Mouse (Mus musculus) heart, embryonic 14.5 days (tissue): Measurements from ENCODE around the gene Aurkaip1. TPM values are rescaled to one million over a fixed set of nuclear protein-coding genes. Genes with fewer than 3 reads are reported as not detected.

Experiments used
- ATAC-seq: fragments of 200-750 bp; cut with Nextera tagmentation; 2 replicates; pipeline ENCODE4 v1.8.0; 2017; ENCODE audit warnings: low read depth, moderate TSS enrichment; ENCODE audit not compliant: insufficient number of reproducible peaks, insufficient read depth, low FRiP score
- H3K27ac ChIP-seq, 2 experiments: fragments of 200-500 bp in 1 of 2; fragments of 300-500 bp in 1 of 2; sonication (generic) in 1 of 2; replicated peaks in 1 of 2; 2 replicates each; pipeline ENCODE4 v1.5.1; 2012 to 2014; ENCODE audit warnings: low read depth in 2 of 2, low read length in 2 of 2, control low read depth in 1 of 2, mild to moderate bottlenecking in 1 of 2, mixed read lengths in 1 of 2; ENCODE audit not compliant: control insufficient read depth in 1 of 2, insufficient read depth in 1 of 2
- H3K27me3 ChIP-seq: fragments of 300-500 bp; sonication (generic); 2 replicates; pipeline ENCODE4 v1.6.1; 2014; ENCODE audit warnings: mild to moderate bottlenecking, low read length, control low read depth; ENCODE audit not compliant: control insufficient read depth, insufficient read depth
- H3K36me3 ChIP-seq: fragments of 300-500 bp; sonication (generic); 2 replicates; pipeline ENCODE4 v1.6.1; 2014; ENCODE audit warnings: mild to moderate bottlenecking, control low read depth, low read length, mixed read lengths; ENCODE audit not compliant: control insufficient read depth, insufficient read depth
- H3K4me1 ChIP-seq, 2 experiments: fragments of 200-500 bp in 1 of 2; fragments of 300-500 bp in 1 of 2; sonication (generic) in 1 of 2; 2 replicates each; pipeline ENCODE4 v1.6.1; 2012 to 2014; ENCODE audit warnings: low read length in 2 of 2, control low read depth in 1 of 2, mixed read lengths in 1 of 2; ENCODE audit not compliant: control insufficient read depth in 2 of 2, insufficient read depth in 2 of 2
- H3K4me2 ChIP-seq: fragments of 300-500 bp; sonication (generic); 2 replicates; pipeline ENCODE4 v1.6.1; 2014; ENCODE audit warnings: mild to moderate bottlenecking, low read length
- H3K4me3 ChIP-seq, 2 experiments: fragments of 200-500 bp in 1 of 2; fragments of 300-500 bp in 1 of 2; sonication (generic) in 1 of 2; 2 replicates each; pipeline ENCODE4 v1.5.1; 2012 to 2014; ENCODE audit warnings: low read length in 2 of 2, mild to moderate bottlenecking in 2 of 2, control low read depth in 1 of 2, low read depth in 1 of 2, moderate library complexity in 1 of 2; ENCODE audit not compliant: control insufficient read depth in 1 of 2, insufficient read depth in 1 of 2
- H3K9ac ChIP-seq: fragments of 300-500 bp; sonication (generic); 2 replicates; pipeline ENCODE4 v1.6.1; 2014; ENCODE audit warnings: mild to moderate bottlenecking, low read length
- H3K9me3 ChIP-seq: fragments of 300-500 bp; sonication (generic); 2 replicates; pipeline ENCODE4 v1.6.1; 2016; ENCODE audit warnings: low read length, control low read depth; ENCODE audit not compliant: control insufficient read depth
- WGBS: fragments of 180-500 bp; shearing (Covaris S2); extraction: QIAGEN DNeasy Blood & Tissue Kit; methylation state at CpG from one replicate; pipeline ENCODE4 v1.1.7; 2014; 5-methylcytosine and 5-hydroxymethylcytosine counted together
- polyA plus RNA-seq: library from polyadenylated mRNA; unstranded; fragments of >200 nt; fragmentation: Nextera tagmentation; extraction: Ambion mirVana; gene quantifications from 2 replicates; pipeline ENCODE4 v1.2.1, GENCODE M21; 2014

Gene Aurkaip1
- polyA plus RNA-seq, 1 experiment from 2014 or later: 118 TPM

DNA sequence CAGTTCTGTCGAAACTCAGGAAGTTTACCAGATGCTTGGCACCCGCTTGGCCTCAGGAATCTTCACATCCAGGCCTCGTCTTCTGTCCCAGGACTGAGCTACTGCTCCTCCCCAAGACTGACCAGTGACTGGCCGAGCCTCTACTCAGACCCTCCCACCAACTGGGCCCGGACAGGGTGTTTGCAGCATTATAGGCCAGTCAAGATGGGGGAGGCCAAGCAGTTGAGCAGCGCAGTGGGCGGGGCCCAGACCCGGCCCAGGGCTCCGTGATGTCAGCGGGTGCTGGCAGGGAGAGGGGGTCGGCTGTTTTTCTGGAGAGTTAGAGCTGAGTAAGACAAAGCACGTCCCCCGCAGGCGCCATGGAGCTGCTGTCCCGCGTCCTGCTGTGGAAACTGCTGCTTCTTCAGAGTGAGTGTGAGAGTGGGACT lies 8.4 kb downstream of the Aurkaip1 start, which contains the start of gene Mxra8:
Mxra8 (plus strand) TSS at position 198 of the 428 bp plus-strand sequence.
- H3K9me3 ChIP-seq: no peaks in the 10 kb centered on the region
- H3K4me1 ChIP-seq: peaks cover 22 to 41% of the 10 kb centered on the region in 2 experiments
- peak within 1 kb of the TSS; percentile 85 to 86 for H3K27ac ChIP-seq
- peaks cover 5% of the 10 kb centered on the region for H3K27me3 ChIP-seq
- 4% methylated on average over 16 of the region's 16 CpGs for WGBS
- peak within 1 kb of the TSS; percentile 76 for H3K9ac ChIP-seq
- H3K36me3 ChIP-seq: peaks cover 21% of the 10 kb centered on the region
- H3K4me2 ChIP-seq: peak within 1 kb of the TSS; percentile 88
- ATAC-seq: peak; percentile 92
- H3K4me3 ChIP-seq: peak within 1 kb of the TSS; percentile 51 to 54

DNA sequence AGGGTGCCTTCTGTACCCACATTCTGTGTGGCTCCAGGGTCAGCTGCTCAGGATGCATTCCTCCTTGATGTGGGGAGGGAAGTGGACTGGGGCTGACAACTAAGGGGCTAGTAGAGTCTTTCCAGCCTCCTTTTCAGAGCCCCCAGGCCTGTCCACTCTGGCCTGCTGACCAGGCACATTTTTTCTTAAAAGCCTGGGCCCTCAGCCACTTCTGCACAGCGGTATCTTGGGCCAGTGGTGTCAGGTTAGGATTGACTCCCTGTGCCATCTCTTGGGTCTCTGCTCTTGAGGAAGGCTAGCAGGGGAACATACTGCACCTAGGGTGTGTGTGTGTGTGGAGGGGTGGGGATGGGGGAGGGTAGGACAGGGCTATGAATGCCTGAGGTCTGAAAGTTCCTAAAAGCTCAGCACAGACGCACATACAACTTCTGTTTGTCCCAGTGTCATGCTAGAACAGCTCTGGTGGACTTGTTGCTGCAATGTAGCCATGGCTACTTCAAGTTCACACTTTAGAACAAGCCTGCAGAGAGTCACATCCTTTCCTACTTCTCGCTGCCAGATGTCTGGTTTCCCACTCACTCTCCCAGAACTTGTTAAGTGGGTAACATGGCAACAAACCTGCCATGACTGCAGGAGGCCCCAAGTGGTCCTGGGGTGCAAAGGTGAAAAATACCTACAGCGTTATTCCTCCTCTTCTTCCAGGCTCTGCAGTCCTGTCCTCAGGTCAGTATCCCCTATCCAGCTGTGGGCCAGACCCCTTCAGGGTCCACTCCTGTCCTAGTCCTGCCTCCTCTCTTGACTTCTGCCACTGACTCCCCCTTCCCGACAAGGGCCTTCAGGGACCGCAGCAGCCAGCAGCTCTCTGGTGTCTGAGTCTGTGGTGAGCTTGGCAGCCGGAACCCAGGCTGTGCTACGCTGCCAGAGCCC lies 9.3 kb downstream of the Aurkaip1 start:
- peak overlapping the region; percentile 76 for H3K9ac ChIP-seq
- 7% methylated on average over 8 of the region's 8 CpGs for WGBS
- H3K36me3 ChIP-seq: peaks cover 21% of the 10 kb centered on the region
- peak overlapping the region; percentile 85 to 86 for H3K27ac ChIP-seq
- peaks cover 5% of the 10 kb centered on the region for H3K27me3 ChIP-seq
- ATAC-seq: no peak
- peak overlapping the region; percentile 51 to 54 for H3K4me3 ChIP-seq
- no peaks in the 10 kb centered on the region for H3K9me3 ChIP-seq
- H3K4me2 ChIP-seq: peak overlapping the region; percentile 88
- H3K4me1 ChIP-seq: peaks cover 22 to 41% of the 10 kb centered on the region in 2 experiments

DNA sequence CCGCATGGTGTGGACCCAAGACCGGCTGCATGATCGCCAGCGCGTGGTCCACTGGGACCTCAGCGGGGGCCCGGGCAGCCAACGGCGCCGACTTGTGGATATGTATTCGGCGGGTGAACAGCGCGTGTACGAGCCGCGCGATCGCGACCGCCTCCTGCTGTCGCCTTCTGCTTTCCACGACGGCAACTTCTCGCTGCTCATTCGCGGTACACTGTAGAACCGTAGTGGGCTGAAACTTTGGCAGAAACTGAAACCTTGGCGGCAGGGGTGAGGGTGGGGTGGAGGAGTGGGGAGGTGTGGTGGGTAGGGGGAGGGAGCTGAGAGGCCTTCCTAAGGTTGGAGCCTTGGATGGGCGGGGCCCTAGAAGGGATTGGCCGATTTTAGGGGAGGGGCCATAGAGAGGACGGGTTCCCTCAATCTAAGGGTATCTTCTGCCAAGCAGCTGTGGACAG lies 10.0 kb downstream of the Aurkaip1 start:
- Histone ChIP-seq H3K36me3 (peaks cover 21% of the 10 kb centered on the region), H3K4me3 (peak overlapping the region; percentile 51 to 54), H3K9ac (peak overlapping the region; percentile 76), H3K27me3 (peaks cover 5% of the 10 kb centered on the region), H3K4me1 (peaks cover 22 to 41% of the 10 kb centered on the region in 2 experiments), H3K27ac (0 out of 4 replicates have a peak overlapping the region, but pooled peaks of 1 of the 2 experiments have one; percentile 17), H3K4me2 (peak overlapping the region; percentile 88), H3K9me3 (no peaks in the 10 kb centered on the region)
- peak; percentile 23 for ATAC-seq
- WGBS: under 1% methylated on average over 32 of the region's 32 CpGs

DNA sequence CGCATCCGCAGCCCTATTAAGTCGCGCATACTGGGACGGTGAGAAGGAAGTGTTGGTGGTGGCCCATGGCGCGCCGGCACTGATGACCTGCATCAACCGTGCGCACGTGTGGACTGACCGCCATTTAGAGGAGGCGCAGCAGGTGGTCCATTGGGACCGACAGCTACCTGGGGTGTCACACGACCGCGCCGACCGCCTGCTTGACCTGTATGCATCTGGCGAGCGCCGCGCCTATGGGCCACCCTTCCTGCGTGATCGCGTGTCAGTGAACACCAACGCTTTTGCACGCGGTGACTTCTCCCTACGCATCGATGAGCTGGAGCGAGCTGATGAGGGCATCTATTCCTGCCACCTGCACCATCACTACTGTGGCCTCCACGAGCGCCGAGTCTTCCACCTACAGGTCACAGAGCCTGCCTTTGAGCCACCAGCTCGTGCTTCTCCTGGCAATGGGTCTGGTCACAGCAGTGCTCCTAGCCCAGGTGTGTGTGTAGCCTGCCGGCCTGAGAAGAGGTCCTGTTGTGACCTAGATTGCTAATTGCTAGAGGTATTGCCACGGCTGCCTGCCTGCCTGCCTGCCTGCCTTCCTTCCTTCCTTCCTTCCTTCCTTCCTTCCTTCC lies 10.7 kb downstream of the Aurkaip1 start:
- H3K27ac ChIP-seq: no peak overlapping the region
- peaks cover 21% of the 10 kb centered on the region for H3K36me3 ChIP-seq
- H3K4me2 ChIP-seq: peak overlapping the region; percentile 88
- peaks cover 26 to 45% of the 10 kb centered on the region in 2 experiments for H3K4me1 ChIP-seq
- 49% methylated on average over 38 of the region's 38 CpGs for WGBS
- no peaks in the 10 kb centered on the region for H3K9me3 ChIP-seq
- ATAC-seq: no peak
- no peak overlapping the region for H3K9ac ChIP-seq
- H3K27me3 ChIP-seq: peaks cover 5% of the 10 kb centered on the region
- H3K4me3 ChIP-seq: peak overlapping the region; percentile 3 to 51; a peak in 2 of 4 replicates

DNA sequence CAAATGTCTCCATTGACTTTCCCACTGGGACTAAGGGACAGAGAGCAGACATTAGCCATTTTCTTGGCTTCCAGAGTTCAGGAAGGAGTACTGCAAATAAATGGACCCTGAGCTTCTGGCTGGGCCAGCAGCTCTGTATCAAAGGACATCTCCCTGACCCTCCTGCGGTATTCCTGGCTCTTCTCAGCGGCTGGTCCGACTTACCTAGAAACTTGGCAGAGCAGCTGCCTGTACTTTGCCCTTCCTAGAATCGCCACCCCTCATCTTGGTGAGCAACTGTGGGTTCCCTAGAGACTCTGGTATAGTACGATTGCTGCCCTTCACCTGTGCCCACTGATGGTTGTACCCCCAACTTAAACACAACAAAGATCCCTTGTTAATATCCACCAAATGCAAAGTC lies 12.2 kb downstream of the Aurkaip1 start:
- H3K9ac ChIP-seq: no peak overlapping the region
- 87% methylated on average over 5 of the region's 5 CpGs for WGBS

DNA sequence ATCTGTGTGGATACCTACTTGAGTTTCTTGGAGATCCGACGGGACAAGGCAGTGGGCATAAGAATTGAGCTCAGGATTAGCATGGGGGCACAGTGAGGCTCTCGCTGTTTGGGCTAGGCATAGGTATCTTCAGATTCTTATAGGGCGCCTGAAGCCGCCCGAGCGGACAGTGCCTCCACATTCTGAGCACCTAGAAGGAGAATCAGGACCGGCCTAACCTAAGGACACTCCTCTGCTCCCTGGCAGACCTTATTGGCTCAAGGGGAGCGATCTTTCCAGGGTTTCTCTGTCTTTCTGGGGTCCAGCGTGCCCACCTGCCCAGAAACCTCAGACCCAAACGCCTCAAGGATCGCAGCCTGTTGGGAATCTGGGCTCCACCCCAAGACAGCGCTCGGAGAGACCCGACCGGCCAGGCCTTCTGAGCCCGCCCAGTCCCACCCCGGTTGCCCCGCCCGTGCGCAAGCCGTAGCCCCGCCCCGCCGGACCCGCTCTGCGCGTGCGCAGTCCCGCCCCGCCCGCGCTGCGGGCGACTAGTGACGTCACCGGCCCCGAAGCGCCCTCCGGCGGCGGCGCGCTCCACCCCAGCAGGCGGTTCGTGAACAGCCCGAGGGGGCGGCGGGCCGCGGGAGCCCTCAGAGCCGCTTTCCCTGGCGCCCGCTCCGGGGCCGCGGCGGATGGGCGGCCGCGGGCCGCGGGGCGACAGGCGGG lies 16.0 kb downstream of the Aurkaip1 start, which contains the start of gene Dvl1:
Dvl1 (plus strand) TSS at position 532 of the 708 bp plus-strand sequence.
- whole genome bisulfite sequencing: 2% methylated on average over 57 of the region's 65 CpGs
- Histone ChIP-seq H3K36me3 (peaks cover 18% of the 10 kb centered on the region), H3K4me1 (peaks cover 12 to 19% of the 10 kb centered on the region in 2 experiments), H3K27ac (peak within 1 kb of the TSS; percentile 6 to 76; a peak in 3 of 4 replicates), H3K4me2 (peak within 1 kb of the TSS; percentile 96), H3K9ac (peak within 1 kb of the TSS; percentile 93), H3K4me3 (peak within 1 kb of the TSS; percentile 82 to 95), H3K27me3 (no peaks in the 10 kb centered on the region), H3K9me3 (no peaks in the 10 kb centered on the region)
- peak; percentile 91 for ATAC-seq

More for the DNA sequence above, 12.2 kb downstream of the Aurkaip1 start:
- Histone ChIP-seq H3K27me3 (peaks cover 5% of the 10 kb centered on the region), H3K4me3 (no peak overlapping the region), H3K4me2 (no peak overlapping the region), H3K27ac (no peak overlapping the region), H3K9me3 (no peaks in the 10 kb centered on the region), H3K4me1 (peaks cover 21 to 40% of the 10 kb centered on the region in 2 experiments), H3K36me3 (peaks cover 21% of the 10 kb centered on the region)
- no peak for ATAC-seq
